In genomic region chr1:119602448-119602847, GRCm38 (mm10) we compare ENCODE assay signal across 18 mouse cellular contexts. TPM values are rescaled to one million over a fixed set of nuclear protein-coding genes. Genes with fewer than 3 reads are reported as not detected.
DNase-seq lines count a peak whose midpoint lies in the region; ATAC-seq and TF ChIP-seq lines count a peak whose summit lies in the region.
"Had no signal": no experiment of that assay in that cellular context is flagged by ENCODE, and none has a peak within 500 bp of the region (broad histone marks: within the 10 kb centered on the region; RNA-seq: fewer than 3 reads in every experiment).

No protein-coding gene starts in this region.

- TF ChIP-seq POLR2A in kidney, adult 2 months (IDR thresholded peaks at IDR 0.05; ENCODE audit: low read depth, low read length) = no peak

- peak overlapping the region; percentile 95 for H3K27ac ChIP-seq in kidney, adult 2 months (ENCODE audit: insufficient read depth, low read depth, low read length)
- peak overlapping the region; percentile 73; the same call in 1 of the 2 replicates for H3K27ac ChIP-seq in kidney, embryonic 16.5 days (ENCODE audit: low read length)
- H3K27ac ChIP-seq in midbrain, embryonic 13.5 days = no peak overlapping the region
- H3K27ac ChIP-seq: embryonic facial prominence, embryonic 13.5 days; forebrain, embryonic 12.5 days had no signal

- no peaks in the 10 kb centered on the region for H3K9me3 ChIP-seq in kidney, embryonic 16.5 days (ENCODE audit: low read length)
- no peaks in the 10 kb centered on the region for H3K9me3 ChIP-seq in midbrain, embryonic 13.5 days
- H3K9me3 ChIP-seq: embryonic facial prominence, embryonic 13.5 days; forebrain, embryonic 12.5 days; heart, embryonic 12.5 days had no signal

- H3K27me3 ChIP-seq in kidney, adult 2 months (replicated peaks; ENCODE audit: control insufficient read depth, insufficient read depth, low read length) = no peaks in the 10 kb centered on the region
- no peaks in the 10 kb centered on the region for H3K27me3 ChIP-seq in kidney, embryonic 16.5 days (ENCODE audit: insufficient read depth, low read length)
- H3K27me3 ChIP-seq in midbrain, embryonic 13.5 days = no peaks in the 10 kb centered on the region
- H3K27me3 ChIP-seq: embryonic facial prominence, embryonic 13.5 days; forebrain, embryonic 12.5 days; heart, embryonic 12.5 days had no signal

- peaks cover 4% of the 10 kb centered on the region; the same call in 1 of the 2 replicates for H3K36me3 ChIP-seq in kidney, adult 2 months (ENCODE audit: control insufficient read depth, insufficient read depth, low read length)
- peaks cover 15% of the 10 kb centered on the region for H3K36me3 ChIP-seq in kidney, embryonic 16.5 days (ENCODE audit: insufficient read depth, low read length)
- peaks cover 9% of the 10 kb centered on the region; the same call in 1 of the 2 replicates for H3K36me3 ChIP-seq in midbrain, embryonic 13.5 days

- TF ChIP-seq CTCF in kidney, adult 2 months (conservative IDR thresholded peaks at IDR 0.05; ENCODE audit: insufficient read depth, insufficient read length, low read depth, low read length) = no peak

- H3K4me1 ChIP-seq in kidney, adult 2 months (ENCODE audit: control insufficient read depth, insufficient read depth, low read length) = peaks cover 11% of the 10 kb centered on the region
- peaks cover 4% of the 10 kb centered on the region; the same call in 1 of the 2 replicates for H3K4me1 ChIP-seq in kidney, embryonic 16.5 days (ENCODE audit: insufficient read depth, low read length)
- no peaks in the 10 kb centered on the region for H3K4me1 ChIP-seq in midbrain, embryonic 13.5 days (replicated peaks)
- H3K4me1 ChIP-seq: embryonic facial prominence, embryonic 13.5 days; forebrain, embryonic 12.5 days; heart, embryonic 12.5 days had no signal

- WGBS in kidney, adult 2 months = 78% methylated on average over 12 of the region's 12 CpGs
- 91% methylated on average over 12 of the region's 12 CpGs for WGBS in kidney, embryonic 16.5 days
- over 99% methylated on average over 12 of the region's 12 CpGs for WGBS in midbrain, embryonic 13.5 days

- ATAC-seq in kidney, embryonic 16.5 days (ENCODE audit: low FRiP score, low TSS enrichment) = peak; percentile 69; the same call in 1 of the 2 replicates
- ATAC-seq in midbrain, embryonic 13.5 days = no peak
- no peak for ATAC-seq in monocyte, adult 5-6 weeks (replicated peaks; ENCODE audit: insufficient number of reproducible peaks, low FRiP score, low TSS enrichment, poor library complexity, severe bottlenecking)
- ATAC-seq: forebrain, embryonic 16.5 days had no signal

- no peak overlapping the region for H3K9ac ChIP-seq in kidney, embryonic 16.5 days (replicated peaks; ENCODE audit: low read length)
- no peak overlapping the region for H3K9ac ChIP-seq in midbrain, embryonic 13.5 days (replicated peaks)
- H3K9ac ChIP-seq: embryonic facial prominence, embryonic 13.5 days; forebrain, embryonic 12.5 days; heart, embryonic 12.5 days had no signal

- H3K4me2 ChIP-seq in kidney, embryonic 16.5 days (replicated peaks; ENCODE audit: low read depth, low read length) = no peak overlapping the region
- H3K4me2 ChIP-seq in midbrain, embryonic 13.5 days (replicated peaks) = no peak overlapping the region
- H3K4me2 ChIP-seq: embryonic facial prominence, embryonic 13.5 days; forebrain, embryonic 12.5 days; heart, embryonic 12.5 days had no signal

- H3K4me3 ChIP-seq in kidney, adult 2 months (ENCODE audit: insufficient read depth, low read depth, low read length) = no peak overlapping the region
- no peak overlapping the region for H3K4me3 ChIP-seq in kidney, embryonic 16.5 days (ENCODE audit: low read length)
- H3K4me3 ChIP-seq in midbrain, embryonic 13.5 days (replicated peaks) = no peak overlapping the region
- H3K4me3 ChIP-seq: embryonic facial prominence, embryonic 13.5 days; forebrain, embryonic 12.5 days; heart, embryonic 12.5 days had no signal

- DNase-seq in kidney, adult 18-20 months = peak; percentile 80
- DNase-seq in kidney, adult 2 months = peak; percentile 94
- DNase-seq in kidney, postnatal 25 days = peak; percentile 79 to 89
- DNase-seq in urinary bladder, postnatal 36 days (ENCODE audit: low spot score in 2 of 2) = no peak
- DNase-seq: adrenal gland, adult 2 months; adrenal gland, postnatal 25 days; cerebellum, adult 18-20 months; cerebellum, adult 9-11 months; cerebellum, postnatal 36 days; gastrocnemius, postnatal 10 days; heart, postnatal 36 days had no signal

RNA-seq across cellular contexts. Expression of gene Epb41l5, which starts 46.4 kb away (rescaled TPM):
- polyA plus RNA-seq in kidney, adult 2 months (2012; rRNA removed) = 32.7 and 33.3 TPM in 2 replicates
- polyA plus RNA-seq in kidney, embryonic 16.5 days (2015; fragmentation: Nextera tagmentation; extraction: Ambion mirVana) = 77.3 and 77.8 TPM in 2 replicates
- polyA plus RNA-seq in midbrain, embryonic 13.5 days (2015; fragmentation: Nextera tagmentation; extraction: Ambion mirVana) = 24.2 and 25.4 TPM in 2 replicates
- total RNA-seq in monocyte, adult 5-6 weeks (2017) = 0.19 to 1.3 TPM (median 0.76 TPM) in 3 replicates

Comparison
In these comparisons a context has a peak if more than half of its experiments do, and no peak if none do; other contexts are left out.
1. DNase-seq: peak in kidney, adult 18-20 months (single experiment), kidney, adult 2 months (single experiment) and kidney, postnatal 25 days (2 of 2); none in urinary bladder, postnatal 36 days (0 of 2).